Mouse (Mus musculus) intestine, embryonic 16.5 days (tissue): ENCODE data around the gene Necab2. TPM values are rescaled to one million over a fixed set of nuclear protein-coding genes. Genes with fewer than 3 reads are reported as not detected.
A peak's percentile ranks its signal among the peaks of the same experiment; 100 is the strongest.

Experiments used
- ATAC-seq: fragments of 200-750 bp; cut with Nextera tagmentation; 2 replicates; pipeline ENCODE4 v1.8.0; 2017; ENCODE audit warnings: moderate TSS enrichment, moderate library complexity
- H3K27ac ChIP-seq: fragments of 300-500 bp; sonication (generic); 2 replicates; pipeline ENCODE4 v1.5.1; 2014; ENCODE audit warnings: mild to moderate bottlenecking, low read length
- H3K27me3 ChIP-seq: fragments of 300-500 bp; sonication (generic); replicated peaks from 2 replicates; pipeline ENCODE4 v1.6.1; 2014; ENCODE audit warnings: low read length, control low read depth, mixed read lengths; ENCODE audit not compliant: control insufficient read depth, insufficient read depth
- H3K36me3 ChIP-seq: fragments of 300-500 bp; sonication (generic); 2 replicates; pipeline ENCODE4 v1.6.1; 2014; ENCODE audit warnings: low read length, control low read depth; ENCODE audit not compliant: control insufficient read depth, insufficient read depth
- H3K4me1 ChIP-seq: fragments of 300-500 bp; sonication (generic); 2 replicates; pipeline ENCODE4 v1.6.1; 2014; ENCODE audit warnings: low read length, control low read depth, mixed read lengths; ENCODE audit not compliant: control insufficient read depth, insufficient read depth
- H3K4me2 ChIP-seq: fragments of 300-500 bp; sonication (generic); 2 replicates; pipeline ENCODE4 v1.6.1; 2014; ENCODE audit warnings: low read depth, low read length, control low read depth
- H3K4me3 ChIP-seq: fragments of 300-500 bp; sonication (generic); 2 replicates; pipeline ENCODE4 v1.5.1; 2014; ENCODE audit warnings: mild to moderate bottlenecking, low read length
- H3K9ac ChIP-seq: fragments of 300-500 bp; sonication (generic); 2 replicates; pipeline ENCODE4 v1.6.1; 2014; ENCODE audit warnings: low read depth, low read length
- H3K9me3 ChIP-seq: fragments of 300-500 bp; sonication (generic); 2 replicates; pipeline ENCODE4 v1.6.1; 2016; ENCODE audit warnings: low read length, control low read depth; ENCODE audit not compliant: control insufficient read depth
- WGBS: fragments of 180-500 bp; shearing (Covaris S2); extraction: QIAGEN DNeasy Blood & Tissue Kit; methylation state at CpG from one replicate; pipeline ENCODE4 v1.1.7; 2014; 5-methylcytosine and 5-hydroxymethylcytosine counted together
- polyA plus RNA-seq: library from polyadenylated mRNA; unstranded; fragments of >200 nt; fragmentation: Nextera tagmentation; extraction: Ambion mirVana; gene quantifications from 2 replicates; pipeline ENCODE4 v1.2.1, GENCODE M21; 2015

Necab2 gene
- polyA plus RNA-seq: 1.3 and 1.6 TPM in 2 replicates

- peak; percentile 72 for ATAC-seq
- WGBS: 2% methylated on average over 33 of the region's 52 CpGs
- Histone ChIP-seq H3K27me3 (peaks cover 17% of the 10 kb centered on the region), H3K36me3 (no peaks in the 10 kb centered on the region), H3K9me3 (no peaks in the 10 kb centered on the region), H3K4me1 (peaks cover 10% of the 10 kb centered on the region), H3K4me2 (peak within 1 kb of the TSS; percentile 100), H3K27ac (no peak within 1 kb of the TSS), H3K9ac (peak within 1 kb of the TSS; percentile 74), H3K4me3 (peak within 1 kb of the TSS; percentile 68)
Observed at GRCm38 (mm10) chr8:119446211-119446989, at the start of gene Necab2. Necab2 (plus strand) TSS chr8:119446719.

DNA sequence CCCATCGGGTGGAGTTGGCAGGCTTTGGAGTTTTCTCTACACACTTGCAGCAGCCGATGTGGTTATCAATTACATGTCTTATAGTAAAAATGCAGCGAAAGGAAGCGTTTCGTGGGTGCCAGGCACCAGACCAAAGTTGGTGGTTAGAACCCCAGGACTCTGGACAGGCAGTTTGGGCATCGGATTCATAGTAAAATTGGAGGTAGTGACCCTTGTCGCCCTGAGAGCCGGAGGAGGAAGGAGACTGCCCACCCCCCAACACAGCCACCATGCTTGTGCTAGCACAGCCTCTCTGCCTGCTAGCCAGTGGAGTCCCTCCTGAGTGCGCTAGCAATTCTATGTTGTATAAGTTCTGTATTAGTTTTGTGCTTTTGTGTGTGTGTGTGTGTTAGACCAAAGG lies 48.0 kb upstream of the Necab2 start:
- Histone ChIP-seq H3K9me3 (no peaks in the 10 kb centered on the region), H3K27me3 (no peaks in the 10 kb centered on the region), H3K36me3 (0 out of 2 replicates have a peak, but pooled peaks cover 3% of the 10 kb centered on the region), H3K27ac (no peak overlapping the region), H3K9ac (no peak overlapping the region), H3K4me1 (peaks cover 23% of the 10 kb centered on the region), H3K4me2 (no peak overlapping the region), H3K4me3 (no peak overlapping the region)
- no peak for ATAC-seq
- WGBS: 84% methylated on average over 9 of the region's 9 CpGs

- ATAC-seq: no peak
- H3K27me3 ChIP-seq: no peaks in the 10 kb centered on the region
- H3K9ac ChIP-seq: 0 out of 2 replicates have a peak overlapping the region, but pooled peaks have one; percentile 13
- H3K4me3 ChIP-seq: no peak overlapping the region
- 0 out of 2 replicates have a peak, but pooled peaks cover 3% of the 10 kb centered on the region for H3K36me3 ChIP-seq
- peaks cover 20% of the 10 kb centered on the region for H3K4me1 ChIP-seq
- 77% methylated on average over 6 of the region's 6 CpGs for WGBS
- no peaks in the 10 kb centered on the region for H3K9me3 ChIP-seq
- H3K4me2 ChIP-seq: no peak overlapping the region
- no peak overlapping the region for H3K27ac ChIP-seq
Observed at GRCm38 (mm10) chr8:119399255-119399654, 47.3 kb upstream of the Necab2 start.

- WGBS: 63% methylated on average over 9 of the region's 9 CpGs
- peaks cover 20% of the 10 kb centered on the region for H3K4me1 ChIP-seq
- ATAC-seq: peak; percentile 84
Observed at GRCm38 (mm10) chr8:119400122-119400671, 46.3 kb upstream of the Necab2 start.

GRCm38 (mm10) chr8:119400904-119401303 lies 45.6 kb upstream of the Necab2 start:
- no peaks in the 10 kb centered on the region for H3K27me3 ChIP-seq
- H3K9me3 ChIP-seq: no peaks in the 10 kb centered on the region
- peaks cover 14% of the 10 kb centered on the region for H3K4me1 ChIP-seq
- ATAC-seq: peak; percentile 52
- no peak overlapping the region for H3K9ac ChIP-seq
- H3K36me3 ChIP-seq: 0 out of 2 replicates have a peak, but pooled peaks cover 3% of the 10 kb centered on the region
- H3K4me2 ChIP-seq: no peak overlapping the region
- WGBS: 72% methylated on average over 3 of the region's 3 CpGs
- no peak overlapping the region for H3K4me3 ChIP-seq
- no peak overlapping the region; the same call in 1 of the 2 replicates for H3K27ac ChIP-seq

More at GRCm38 (mm10) chr8:119400122-119400671, 46.3 kb upstream of the Necab2 start:
- Histone ChIP-seq H3K4me2 (no peak overlapping the region), H3K9ac (peak overlapping the region; percentile 12; the same call in 1 of the 2 replicates), H3K4me3 (no peak overlapping the region), H3K36me3 (0 out of 2 replicates have a peak, but pooled peaks cover 3% of the 10 kb centered on the region), H3K9me3 (no peaks in the 10 kb centered on the region), H3K27ac (peak overlapping the region; percentile 80), H3K27me3 (no peaks in the 10 kb centered on the region)

DNA sequence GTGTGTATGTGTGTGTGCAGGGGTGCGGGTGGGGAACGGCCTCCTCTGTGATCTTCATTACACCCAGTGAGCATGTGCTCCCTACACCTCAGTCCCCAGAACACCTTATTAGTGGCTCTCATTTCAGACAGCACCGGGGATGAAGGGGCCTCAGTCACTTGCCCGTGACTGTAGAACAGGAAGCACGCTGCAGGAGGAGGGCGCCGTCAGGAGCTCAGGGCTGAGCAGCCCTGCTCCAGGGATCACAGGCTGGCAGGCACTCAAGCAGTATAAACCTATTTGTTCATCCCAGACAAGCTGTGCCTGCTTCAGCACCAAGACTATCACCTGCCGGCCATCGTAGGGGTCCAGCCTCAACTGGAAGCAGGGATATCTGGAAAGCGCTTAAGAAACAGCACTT lies 42.6 kb upstream of the Necab2 start:
- peaks cover 9% of the 10 kb centered on the region for H3K36me3 ChIP-seq
- no peaks in the 10 kb centered on the region for H3K27me3 ChIP-seq
- no peak overlapping the region for H3K27ac ChIP-seq
- H3K9me3 ChIP-seq: no peaks in the 10 kb centered on the region
- no peak overlapping the region for H3K9ac ChIP-seq
- no peak overlapping the region for H3K4me2 ChIP-seq
- no peak for ATAC-seq
- peaks cover 12% of the 10 kb centered on the region for H3K4me1 ChIP-seq
- no peak overlapping the region for H3K4me3 ChIP-seq
- 72% methylated on average over 10 of the region's 10 CpGs for WGBS

DNA sequence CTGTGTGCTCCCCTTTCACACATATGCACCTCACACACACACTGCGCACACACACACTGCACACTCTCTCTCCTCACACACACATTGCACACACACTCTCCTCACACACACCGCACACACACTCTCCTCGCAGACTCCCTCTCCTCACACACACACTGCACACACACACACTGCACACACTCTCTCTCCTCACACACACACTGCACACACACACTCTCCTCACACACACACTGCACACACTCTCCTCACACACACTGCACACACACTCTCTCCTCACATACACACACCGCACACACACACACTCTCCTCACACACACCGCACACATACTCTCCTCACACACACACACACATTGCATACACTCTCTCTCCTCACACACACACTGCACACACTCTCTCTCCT lies 41.9 kb upstream of the Necab2 start:
- no peak for ATAC-seq
- no peak overlapping the region for H3K9ac ChIP-seq
- peaks cover 8% of the 10 kb centered on the region for H3K4me1 ChIP-seq
- no peaks in the 10 kb centered on the region for H3K9me3 ChIP-seq
- no peak overlapping the region for H3K4me2 ChIP-seq
- no peaks in the 10 kb centered on the region for H3K27me3 ChIP-seq
- H3K36me3 ChIP-seq: peaks cover 9% of the 10 kb centered on the region
- H3K27ac ChIP-seq: no peak overlapping the region
- WGBS: 98% methylated on average over 5 of the region's 5 CpGs
- H3K4me3 ChIP-seq: no peak overlapping the region

GRCm38 (mm10) chr8:119408311-119408710 lies 38.2 kb upstream of the Necab2 start:
- no peak for ATAC-seq
- H3K27ac ChIP-seq: no peak overlapping the region
- no peak overlapping the region for H3K4me2 ChIP-seq
- H3K9ac ChIP-seq: no peak overlapping the region
- 81% methylated on average over 8 of the region's 8 CpGs for WGBS
- H3K4me1 ChIP-seq: peaks cover 4% of the 10 kb centered on the region; the same call in 1 of the 2 replicates
- H3K36me3 ChIP-seq: peaks cover 20% of the 10 kb centered on the region
- H3K4me3 ChIP-seq: no peak overlapping the region
- H3K9me3 ChIP-seq: no peaks in the 10 kb centered on the region
- H3K27me3 ChIP-seq: no peaks in the 10 kb centered on the region

- no peaks in the 10 kb centered on the region for H3K9me3 ChIP-seq
- WGBS: 59% methylated on average over 10 of the region's 10 CpGs
- peaks cover 20% of the 10 kb centered on the region for H3K36me3 ChIP-seq
- H3K27ac ChIP-seq: no peak overlapping the region
- H3K9ac ChIP-seq: no peak overlapping the region
- 0 out of 2 replicates have a peak, but pooled peaks cover 2% of the 10 kb centered on the region for H3K27me3 ChIP-seq
- H3K4me2 ChIP-seq: no peak overlapping the region
- peak; percentile 12; the same call in 1 of the 2 replicates for ATAC-seq
- H3K4me3 ChIP-seq: no peak overlapping the region
- H3K4me1 ChIP-seq: peaks cover 4% of the 10 kb centered on the region; the same call in 1 of the 2 replicates
Observed at GRCm38 (mm10) chr8:119412037-119412734, 34.3 kb upstream of the Necab2 start.
